Mouse (Mus musculus) kidney, adult 2 months (tissue): ENCODE measurements around the gene 0610040J01Rik.

Source experiments
- CTCF ChIP-seq: fragments of 200-500 bp; conservative IDR thresholded peaks from 2 replicates; pipeline ENCODE4 v1.5.1; 2011; ENCODE audit warnings: low read depth, mild to moderate bottlenecking, control low read depth, low read length, moderate library complexity, mixed read lengths; ENCODE audit not compliant: insufficient read depth, insufficient read length
- POLR2A ChIP-seq: fragments of 200-500 bp; IDR thresholded peaks from one replicate; pipeline ENCODE4 v1.6.1; 2011; ENCODE audit warnings: low read depth, low read length, control low read depth

GRCm38 (mm10) chr5:63837115-63837514 lies 25.0 kb downstream of the 0610040J01Rik start:
- TF ChIP-seq POLR2A (no peak), CTCF (no peak)
